Mouse (Mus musculus): ENCODE measurements at regions not wholly inside any gene's neighbourhood (a gene's known extent, or its start where the extent isn't known, plus 50 kb on each side); places are given as distances from the start of the nearest gene placed in this dataset.
"Not testable (repeated sequence)": the region's sequence is repeated elsewhere in the genome, so short reads cannot be mapped to it uniquely, and the experiment has no call there.

DNA sequence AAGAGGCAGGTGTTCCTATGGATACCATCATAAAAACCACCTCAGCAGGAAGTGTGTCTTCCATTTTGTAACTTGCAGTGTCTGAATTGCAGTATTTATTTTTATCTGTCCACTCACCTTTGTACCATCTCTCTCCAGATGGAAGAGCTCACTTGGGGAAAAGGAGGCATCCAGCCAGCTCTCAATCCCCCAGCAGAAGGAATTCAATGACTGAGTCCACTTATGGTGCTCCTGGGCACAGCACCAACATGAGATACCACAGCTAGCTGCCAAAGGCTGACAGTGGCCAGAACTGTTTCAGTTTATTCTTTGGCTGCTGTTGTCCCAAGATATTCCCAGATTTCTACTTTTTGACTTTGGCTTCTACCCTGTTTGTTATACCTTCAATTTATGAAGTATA is 136.6 kb upstream of the Rps6ka3 start:
- H3K4me2 ChIP-seq (ENCODE audit: insufficient read depth, low read depth, poor library complexity, severe bottlenecking): no peak overlapping the region
- no peaks in the 10 kb centered on the region for H3K79me2 ChIP-seq (replicated peaks; ENCODE audit: control insufficient read depth, extremely low read depth, insufficient read depth, poor library complexity, severe bottlenecking)
- H3K27ac ChIP-seq (ENCODE audit: insufficient read depth, low read depth): no peak overlapping the region
- H3K9me3 ChIP-seq (replicated peaks; ENCODE audit: low read length): no peaks in the 10 kb centered on the region
- no peaks in the 10 kb centered on the region for H3K27me3 ChIP-seq (replicated peaks)
- H3K4me1 ChIP-seq (ENCODE audit: control insufficient read depth in 1 of 2, insufficient read depth in 2 of 2): no peaks in the 10 kb centered on the region
- H3K9ac ChIP-seq (ENCODE audit: insufficient read depth, low read depth): no peak overlapping the region
- no peak for TF ChIP-seq TCF12 (IDR thresholded peaks at IDR 0.05; ENCODE audit: low read depth, low read length)
- no peak for TF ChIP-seq JUND (conservative IDR thresholded peaks at IDR 0.05; ENCODE audit: low read depth, low read length)
- TF ChIP-seq MEF2A (IDR thresholded peaks at IDR 0.05; ENCODE audit: borderline replicate concordance, low read depth, low read length): no peak
- no peak for TF ChIP-seq ZNF384 (IDR thresholded peaks at IDR 0.05; ENCODE audit: low read depth, low read length)
- no peak for TF ChIP-seq KAT2A (IDR thresholded peaks at IDR 0.05; ENCODE audit: insufficient replicate concordance, low read length)
- no peak for TF ChIP-seq PAX5 (IDR thresholded peaks at IDR 0.05; ENCODE audit: low read length)
- TF ChIP-seq RCOR1 (conservative IDR thresholded peaks at IDR 0.05; ENCODE audit: low read depth, low read length): no peak
- no peak for TF ChIP-seq SIN3A (IDR thresholded peaks at IDR 0.05; ENCODE audit: low read length)
- TF ChIP-seq E2F4 (IDR thresholded peaks at IDR 0.05; ENCODE audit: insufficient replicate concordance, low read depth, low read length): no peak
- TF ChIP-seq BHLHE40 (IDR thresholded peaks at IDR 0.05; ENCODE audit: low read depth, low read length): no peak
- TF ChIP-seq MAX (IDR thresholded peaks at IDR 0.05; ENCODE audit: low read length): no peak
- TF ChIP-seq ETS1 (conservative IDR thresholded peaks at IDR 0.05; ENCODE audit: low read depth, low read length): no peak
- TF ChIP-seq ZMIZ1 (IDR thresholded peaks at IDR 0.05; ENCODE audit: low read depth, low read length): no peak
- TF ChIP-seq CHD2 (IDR thresholded peaks at IDR 0.05; ENCODE audit: low read length): no peak
- TF ChIP-seq TBP (conservative IDR thresholded peaks at IDR 0.05; ENCODE audit: low read depth, low read length): no peak
- TF ChIP-seq RAD21 (IDR thresholded peaks at IDR 0.05; ENCODE audit: low read depth, low read length): no peak
- no peak for TF ChIP-seq EP300 (IDR thresholded peaks at IDR 0.05; ENCODE audit: low read length)
- TF ChIP-seq CHD1 (IDR thresholded peaks at IDR 0.05; ENCODE audit: low read depth, low read length): no peak
- no peak for TF ChIP-seq NELFE (IDR thresholded peaks at IDR 0.05; ENCODE audit: low read depth, low read length)
- no peak for TF ChIP-seq UBTF (IDR thresholded peaks at IDR 0.05; ENCODE audit: low read depth, low read length)
- dilution Hi-C loops (cut with MboI; ENCODE audit: extremely low pct_ligation_motif_present, extremely low pct_unique_long_range_greater_than_20kb, low sequenced_read_pairs) (no loop called here), in situ Hi-C loops (cut with MboI; ENCODE audit: low pct_ligation_motif_present, low pct_unique_long_range_greater_than_20kb, low sequenced_read_pairs) (loop anchor here (25.0 kb wide), 1 partner anchor 189 kb away; no protein-coding TSS in a partner anchor)
- no peak overlapping the region for H3K4me3 ChIP-seq (replicated peaks in 1 of 3; ENCODE audit: low read depth in 2 of 3, low read length in 2 of 3, poor library complexity in 1 of 3)
- H3K36me3 ChIP-seq (replicated peaks in 1 of 2; ENCODE audit: control insufficient read depth in 1 of 2, insufficient read depth in 1 of 2, low read length in 1 of 2): no peaks in the 10 kb centered on the region
- DNase-seq (ENCODE audit: extremely low read depth): no peak

GRCm38 (mm10) chrX:159080508-159080907 is 129.6 kb upstream of the Rps6ka3 start:
- no peaks in the 10 kb centered on the region for H3K27me3 ChIP-seq (replicated peaks)
- no peak overlapping the region for H3K9ac ChIP-seq (ENCODE audit: insufficient read depth, low read depth)
- no peak for DNase-seq (ENCODE audit: extremely low read depth)
- in situ Hi-C loops (cut with MboI; ENCODE audit: low pct_ligation_motif_present, low pct_unique_long_range_greater_than_20kb, low sequenced_read_pairs) (no loop called here), dilution Hi-C loops (cut with MboI; ENCODE audit: extremely low pct_ligation_motif_present, extremely low pct_unique_long_range_greater_than_20kb, low sequenced_read_pairs) (no loop called here)
- TF ChIP-seq USF2 (conservative IDR thresholded peaks at IDR 0.05; ENCODE audit: low read depth, low read length) (no peak), CHD1 (IDR thresholded peaks at IDR 0.05; ENCODE audit: low read depth, low read length) (no peak), SMC3 (IDR thresholded peaks at IDR 0.05; ENCODE audit: low read depth, low read length) (no peak), RCOR1 (conservative IDR thresholded peaks at IDR 0.05; ENCODE audit: low read depth, low read length) (no peak), POLR2A (IDR thresholded peaks at IDR 0.05; ENCODE audit: low read depth, low read length) (no peak), KAT2A (IDR thresholded peaks at IDR 0.05; ENCODE audit: insufficient replicate concordance, low read length) (no peak), MXI1 (IDR thresholded peaks at IDR 0.05; ENCODE audit: low read depth, low read length) (no peak)
- H3K27ac ChIP-seq (ENCODE audit: insufficient read depth, low read depth): no peak overlapping the region
- H3K4me1 ChIP-seq (ENCODE audit: control insufficient read depth in 1 of 2, insufficient read depth in 2 of 2): peaks cover 0 to 6% of the 10 kb centered on the region in 2 experiments; a peak in 3 of 4 replicates
- no peak overlapping the region for H3K4me2 ChIP-seq (ENCODE audit: insufficient read depth, low read depth, poor library complexity, severe bottlenecking)
- H3K36me3 ChIP-seq (replicated peaks in 1 of 2; ENCODE audit: control insufficient read depth in 1 of 2, insufficient read depth in 1 of 2, low read length in 1 of 2): no peaks in the 10 kb centered on the region
- no peaks in the 10 kb centered on the region for H3K79me2 ChIP-seq (replicated peaks; ENCODE audit: control insufficient read depth, extremely low read depth, insufficient read depth, poor library complexity, severe bottlenecking)
- no peaks in the 10 kb centered on the region for H3K9me3 ChIP-seq (replicated peaks; ENCODE audit: low read length)
- H3K4me3 ChIP-seq (replicated peaks in 1 of 3; ENCODE audit: low read depth in 2 of 3, low read length in 2 of 3, poor library complexity in 1 of 3): no peak overlapping the region

GRCm38 (mm10) chrX:159110651-159111050 is 99.5 kb upstream of the Rps6ka3 start:
- H3K4me3 ChIP-seq (replicated peaks in 1 of 3; ENCODE audit: low read depth in 2 of 3, low read length in 2 of 3, poor library complexity in 1 of 3); H3K4me2 ChIP-seq (ENCODE audit: insufficient read depth, low read depth, poor library complexity, severe bottlenecking); in situ Hi-C loops (cut with MboI; ENCODE audit: low pct_ligation_motif_present, low pct_unique_long_range_greater_than_20kb, low sequenced_read_pairs); DNase-seq (ENCODE audit: extremely low read depth); H3K27me3 ChIP-seq (replicated peaks); H3K79me2 ChIP-seq (replicated peaks; ENCODE audit: control insufficient read depth, extremely low read depth, insufficient read depth, poor library complexity, severe bottlenecking); H3K36me3 ChIP-seq (replicated peaks in 1 of 2; ENCODE audit: control insufficient read depth in 1 of 2, insufficient read depth in 1 of 2, low read length in 1 of 2); H3K9ac ChIP-seq (ENCODE audit: insufficient read depth, low read depth); H3K4me1 ChIP-seq (ENCODE audit: control insufficient read depth in 1 of 2, insufficient read depth in 2 of 2); H3K9me3 ChIP-seq (replicated peaks; ENCODE audit: low read length); dilution Hi-C loops (cut with MboI; ENCODE audit: extremely low pct_ligation_motif_present, extremely low pct_unique_long_range_greater_than_20kb, low sequenced_read_pairs); H3K27ac ChIP-seq (ENCODE audit: insufficient read depth, low read depth): not testable (repeated sequence)

Data from CH12.LX (cell line).